Mouse (Mus musculus) monocyte, adult 5-6 weeks (primary cell): ENCODE measurements around the gene Rreb1. TPM values are rescaled to one million over a fixed set of nuclear protein-coding genes. Genes with fewer than 3 reads are reported as not detected.

Experiments used
- ATAC-seq: fragments of 153-309, 156-312 bp; replicated peaks from 2 replicates; pipeline ENCODE4 v1.8.0; 2017; ENCODE audit warnings: mild to moderate bottlenecking; ENCODE audit not compliant: low TSS enrichment, insufficient number of reproducible peaks, severe bottlenecking, poor library complexity, low FRiP score
- total RNA-seq: library from RNA; stranded (forward); fragments of 200-1000, 200-491, 200-594 nt; gene quantifications from 3 replicates; pipeline ENCODE4 v1.2.3, GENCODE M21; 2017

Rreb1 gene
- total RNA-seq, 1 experiment from 2014 or later = 18.2 TPM

GRCm38 (mm10) chr13:37845641-37846040, 67.4 kb downstream of the Rreb1 start:
- 0 out of 2 replicates have a peak, but pooled peaks have one; percentile 20 for ATAC-seq

GRCm38 (mm10) chr13:37846507-37846906, 68.3 kb downstream of the Rreb1 start:
- no peak for ATAC-seq

- ATAC-seq = no peak
These were observed 68.9 kb downstream of the Rreb1 start for GRCm38 (mm10) chr13:37846962-37847570.

- no peak for ATAC-seq
These were observed 69.6 kb downstream of the Rreb1 start for GRCm38 (mm10) chr13:37847601-37848358.

GRCm38 (mm10) chr13:37848438-37848837, 70.2 kb downstream of the Rreb1 start:
- ATAC-seq = no peak

GRCm38 (mm10) chr13:37851617-37852016, 73.4 kb downstream of the Rreb1 start:
- ATAC-seq = no peak

GRCm38 (mm10) chr13:37852850-37853249, 74.7 kb downstream of the Rreb1 start:
- ATAC-seq = no peak

GRCm38 (mm10) chr13:37853441-37853840, 75.2 kb downstream of the Rreb1 start:
- ATAC-seq = no peak

- ATAC-seq = peak; percentile 23
These were observed 75.8 kb downstream of the Rreb1 start for GRCm38 (mm10) chr13:37854031-37854431.

- peak; percentile 48; the same call in 1 of the 2 replicates for ATAC-seq
These were observed 76.4 kb downstream of the Rreb1 start for GRCm38 (mm10) chr13:37854455-37855220.

- no peak for ATAC-seq
These were observed 77.1 kb downstream of the Rreb1 start for GRCm38 (mm10) chr13:37855221-37855757.

GRCm38 (mm10) chr13:37855765-37856164, 77.6 kb downstream of the Rreb1 start:
- no peak for ATAC-seq

- no peak for ATAC-seq
These were observed 78.3 kb downstream of the Rreb1 start for GRCm38 (mm10) chr13:37856537-37856936.

GRCm38 (mm10) chr13:37857284-37858065, 79.3 kb downstream of the Rreb1 start:
- ATAC-seq = peak; percentile 76

GRCm38 (mm10) chr13:37858066-37858501, 79.9 kb downstream of the Rreb1 start:
- no peak for ATAC-seq

- ATAC-seq = no peak
These were observed 80.3 kb downstream of the Rreb1 start for GRCm38 (mm10) chr13:37858508-37858907.

- ATAC-seq = no peak
These were observed 81.6 kb downstream of the Rreb1 start for GRCm38 (mm10) chr13:37859782-37860181.

- ATAC-seq = no peak
These were observed 82.0 kb downstream of the Rreb1 start for GRCm38 (mm10) chr13:37860204-37860603.
